Mouse (Mus musculus) limb, embryonic 13.5 days (tissue): ENCODE results near the gene Pcdh19. TPM values are rescaled to one million over a fixed set of nuclear protein-coding genes. Genes with fewer than 3 reads are reported as not detected.

Source experiments
- ATAC-seq: fragments of 200-750 bp; cut with Nextera tagmentation; 2 replicates; pipeline ENCODE4 v1.8.0; 2017; ENCODE audit warnings: low read depth, moderate number of reproducible peaks, moderate TSS enrichment; ENCODE audit not compliant: low FRiP score
- H3K27ac ChIP-seq: fragments of 300-500 bp; sonication (generic); 2 replicates; pipeline ENCODE4 v1.5.1; 2015; ENCODE audit warnings: inconsistent platforms, mild to moderate bottlenecking, moderate library complexity
- H3K27me3 ChIP-seq: fragments of 300-500 bp; sonication (generic); 2 replicates; pipeline ENCODE4 v1.6.1; 2015; ENCODE audit warnings: mild to moderate bottlenecking, inconsistent platforms
- H3K36me3 ChIP-seq: fragments of 300-500 bp; sonication (generic); 2 replicates; pipeline ENCODE4 v1.6.1; 2015; ENCODE audit warnings: inconsistent platforms, mild to moderate bottlenecking, moderate library complexity
- H3K4me1 ChIP-seq: fragments of 300-500 bp; sonication (generic); 2 replicates; pipeline ENCODE4 v1.6.1; 2015; ENCODE audit warnings: inconsistent platforms
- H3K4me2 ChIP-seq: fragments of 300-500 bp; sonication (generic); replicated peaks from 2 replicates; pipeline ENCODE4 v1.6.1; 2015; ENCODE audit warnings: inconsistent platforms, mild to moderate bottlenecking, moderate library complexity
- H3K4me3 ChIP-seq: fragments of 300-500 bp; sonication (generic); 2 replicates; pipeline ENCODE4 v1.5.1; 2015; ENCODE audit warnings: moderate library complexity, mild to moderate bottlenecking, inconsistent platforms
- H3K9ac ChIP-seq: fragments of 300-500 bp; sonication (generic); 2 replicates; pipeline ENCODE4 v1.6.1; 2015; ENCODE audit warnings: mild to moderate bottlenecking, inconsistent platforms
- H3K9me3 ChIP-seq: fragments of 300-500 bp; sonication (generic); 2 replicates; pipeline ENCODE4 v1.6.1; 2016; ENCODE audit warnings: inconsistent platforms
- WGBS: fragments of 180-500 bp; shearing (Covaris S2); methylation state at CpG from one replicate; pipeline ENCODE4 v1.1.7; 2015; 5-methylcytosine and 5-hydroxymethylcytosine counted together
- polyA plus RNA-seq: library from polyadenylated mRNA; unstranded; fragments of >200 nt; fragmentation: Nextera tagmentation; extraction: Ambion mirVana; gene quantifications from 2 replicates; pipeline ENCODE4 v1.2.1, GENCODE M21; 2015

Gene Pcdh19
- polyA plus RNA-seq, 1 experiment from 2014 or later = 6.7 TPM

- no peaks in the 10 kb centered on the region for H3K36me3 ChIP-seq
- no peak for ATAC-seq
- H3K4me2 ChIP-seq = no peak overlapping the region
- H3K4me3 ChIP-seq = no peak overlapping the region
- 24% methylated on average over 4 of the region's 4 CpGs for WGBS
- H3K27me3 ChIP-seq = peaks cover 15% of the 10 kb centered on the region; the same call in 1 of the 2 replicates
- no peak overlapping the region for H3K9ac ChIP-seq
- H3K4me1 ChIP-seq = 0 out of 2 replicates have a peak, but pooled peaks cover 4% of the 10 kb centered on the region
- no peaks in the 10 kb centered on the region for H3K9me3 ChIP-seq
- H3K27ac ChIP-seq = no peak overlapping the region
These were observed 33.6 kb downstream of the Pcdh19 start for GRCm38 (mm10) chrX:133655196-133655595.

GRCm38 (mm10) chrX:133653071-133653470 lies 35.7 kb downstream of the Pcdh19 start:
- no peak overlapping the region for H3K9ac ChIP-seq
- H3K36me3 ChIP-seq = no peaks in the 10 kb centered on the region
- H3K27me3 ChIP-seq = peaks cover 9% of the 10 kb centered on the region; the same call in 1 of the 2 replicates
- no peaks in the 10 kb centered on the region for H3K9me3 ChIP-seq
- ATAC-seq = no peak
- whole genome bisulfite sequencing = 66% methylated on average over 3 of the region's 3 CpGs
- no peak overlapping the region for H3K4me3 ChIP-seq
- H3K27ac ChIP-seq = no peak overlapping the region
- H3K4me1 ChIP-seq = 0 out of 2 replicates have a peak, but pooled peaks cover 4% of the 10 kb centered on the region
- no peak overlapping the region for H3K4me2 ChIP-seq

GRCm38 (mm10) chrX:133650379-133650778 lies 38.4 kb downstream of the Pcdh19 start:
- ATAC-seq = no peak
- H3K4me3 ChIP-seq = no peak overlapping the region
- WGBS = 75% methylated on average over 3 of the region's 3 CpGs
- H3K4me1 ChIP-seq = 0 out of 2 replicates have a peak, but pooled peaks cover 4% of the 10 kb centered on the region
- no peaks in the 10 kb centered on the region for H3K9me3 ChIP-seq
- peaks cover 10% of the 10 kb centered on the region; the same call in 1 of the 2 replicates for H3K27me3 ChIP-seq
- no peaks in the 10 kb centered on the region for H3K36me3 ChIP-seq
- no peak overlapping the region for H3K27ac ChIP-seq
- H3K9ac ChIP-seq = no peak overlapping the region
- H3K4me2 ChIP-seq = no peak overlapping the region

- Histone ChIP-seq H3K4me1 (no peaks in the 10 kb centered on the region), H3K4me2 (no peak overlapping the region), H3K9ac (no peak overlapping the region), H3K27ac (no peak overlapping the region), H3K4me3 (no peak overlapping the region), H3K9me3 (no peaks in the 10 kb centered on the region), H3K36me3 (no peaks in the 10 kb centered on the region), H3K27me3 (peaks cover 10% of the 10 kb centered on the region; the same call in 1 of the 2 replicates)
- 67% methylated on average over 2 of the region's 2 CpGs for whole genome bisulfite sequencing
- ATAC-seq = no peak
These were observed 41.0 kb downstream of the Pcdh19 start for GRCm38 (mm10) chrX:133647809-133648208.

- ATAC-seq = no peak
- Histone ChIP-seq H3K4me1 (no peaks in the 10 kb centered on the region), H3K4me2 (no peak overlapping the region), H3K27ac (no peak overlapping the region), H3K27me3 (peaks cover 6% of the 10 kb centered on the region; the same call in 1 of the 2 replicates), H3K36me3 (no peaks in the 10 kb centered on the region), H3K9ac (no peak overlapping the region), H3K9me3 (no peaks in the 10 kb centered on the region), H3K4me3 (no peak overlapping the region)
These were observed 49.3 kb downstream of the Pcdh19 start for GRCm38 (mm10) chrX:133639445-133639844.

GRCm38 (mm10) chrX:133629538-133629937 lies 59.2 kb downstream of the Pcdh19 start:
- Histone ChIP-seq H3K27me3 (peaks cover 5% of the 10 kb centered on the region; the same call in 1 of the 2 replicates), H3K27ac (no peak overlapping the region), H3K9ac (no peak overlapping the region), H3K4me3 (no peak overlapping the region), H3K9me3 (no peaks in the 10 kb centered on the region), H3K4me1 (no peaks in the 10 kb centered on the region), H3K4me2 (no peak overlapping the region), H3K36me3 (no peaks in the 10 kb centered on the region)
- 70% methylated on average over 8 of the region's 8 CpGs for WGBS
- no peak for ATAC-seq

- no peak overlapping the region for H3K9ac ChIP-seq
- no peaks in the 10 kb centered on the region for H3K9me3 ChIP-seq
- WGBS = 82% methylated on average over 1 of the region's 1 CpGs
- no peak overlapping the region for H3K4me3 ChIP-seq
- no peak for ATAC-seq
- H3K27me3 ChIP-seq = no peaks in the 10 kb centered on the region
- H3K4me2 ChIP-seq = no peak overlapping the region
- H3K36me3 ChIP-seq = no peaks in the 10 kb centered on the region
- H3K4me1 ChIP-seq = no peaks in the 10 kb centered on the region
- H3K27ac ChIP-seq = no peak overlapping the region
These were observed 70.6 kb downstream of the Pcdh19 start for GRCm38 (mm10) chrX:133618222-133618621.

- Histone ChIP-seq H3K4me3 (no peak overlapping the region), H3K4me1 (peaks cover 12% of the 10 kb centered on the region), H3K27ac (no peak overlapping the region), H3K9me3 (no peaks in the 10 kb centered on the region), H3K27me3 (peaks cover 16% of the 10 kb centered on the region; the same call in 1 of the 2 replicates), H3K9ac (no peak overlapping the region), H3K36me3 (no peaks in the 10 kb centered on the region), H3K4me2 (no peak overlapping the region)
- peak; percentile 44 for ATAC-seq
- WGBS = 46% methylated on average over 4 of the region's 4 CpGs
These were observed 83.0 kb downstream of the Pcdh19 start for GRCm38 (mm10) chrX:133605828-133606227.

GRCm38 (mm10) chrX:133604272-133604671 lies 84.5 kb downstream of the Pcdh19 start:
- Histone ChIP-seq H3K27ac (no peak overlapping the region), H3K4me3 (no peak overlapping the region), H3K36me3 (no peaks in the 10 kb centered on the region), H3K4me1 (peaks cover 12% of the 10 kb centered on the region), H3K9me3 (no peaks in the 10 kb centered on the region), H3K4me2 (no peak overlapping the region), H3K27me3 (peaks cover 16% of the 10 kb centered on the region; the same call in 1 of the 2 replicates), H3K9ac (no peak overlapping the region)
- peak; percentile 80 for ATAC-seq
- WGBS = 26% methylated on average over 4 of the region's 4 CpGs

GRCm38 (mm10) chrX:133602068-133602467 lies 86.7 kb downstream of the Pcdh19 start:
- Histone ChIP-seq H3K4me1 (peaks cover 12% of the 10 kb centered on the region), H3K27me3 (peaks cover 12% of the 10 kb centered on the region; the same call in 1 of the 2 replicates)

GRCm38 (mm10) chrX:133601658-133602057 lies 87.1 kb downstream of the Pcdh19 start:
- Histone ChIP-seq H3K4me3 (no peak overlapping the region), H3K4me2 (no peak overlapping the region), H3K9me3 (no peaks in the 10 kb centered on the region), H3K9ac (no peak overlapping the region), H3K27me3 (peaks cover 9% of the 10 kb centered on the region; the same call in 1 of the 2 replicates), H3K36me3 (no peaks in the 10 kb centered on the region), H3K27ac (no peak overlapping the region), H3K4me1 (peaks cover 12% of the 10 kb centered on the region)
- ATAC-seq = peak; percentile 70; the same call in 1 of the 2 replicates
- 16% methylated on average over 1 of the region's 1 CpGs for WGBS

More at GRCm38 (mm10) chrX:133602068-133602467, 86.7 kb downstream of the Pcdh19 start:
- Histone ChIP-seq H3K9ac (no peak overlapping the region), H3K9me3 (no peaks in the 10 kb centered on the region), H3K36me3 (no peaks in the 10 kb centered on the region), H3K4me3 (no peak overlapping the region), H3K27ac (no peak overlapping the region), H3K4me2 (no peak overlapping the region)
- ATAC-seq = peak; percentile 21; the same call in 1 of the 2 replicates
- WGBS = 35% methylated on average over 2 of the region's 2 CpGs

GRCm38 (mm10) chrX:133601195-133601594 lies 87.6 kb downstream of the Pcdh19 start:
- ATAC-seq = no peak
- Histone ChIP-seq H3K27me3 (peaks cover 9% of the 10 kb centered on the region; the same call in 1 of the 2 replicates), H3K27ac (no peak overlapping the region)

More at GRCm38 (mm10) chrX:133601195-133601594, 87.6 kb downstream of the Pcdh19 start:
- WGBS = 79% methylated on average over 2 of the region's 2 CpGs
- no peak overlapping the region for H3K4me2 ChIP-seq
- no peak overlapping the region for H3K4me3 ChIP-seq
- H3K9ac ChIP-seq = no peak overlapping the region
- peaks cover 12% of the 10 kb centered on the region for H3K4me1 ChIP-seq
- no peaks in the 10 kb centered on the region for H3K9me3 ChIP-seq
- H3K36me3 ChIP-seq = no peaks in the 10 kb centered on the region
